Mouse (Mus musculus) hindbrain, embryonic 16.5 days (tissue): ENCODE measurements at regions not wholly inside any gene's neighbourhood (a gene's known extent, or its start where the extent isn't known, plus 50 kb on each side); places are given as distances from the start of the nearest gene placed in this dataset.

Source experiments
- ATAC-seq: fragments of 200-750 bp; cut with Nextera tagmentation; 2 replicates; pipeline ENCODE4 v1.8.0; 2017; ENCODE audit warnings: moderate TSS enrichment, moderate library complexity
- H3K27ac ChIP-seq: fragments of 300-500 bp; sonication (generic); 2 replicates; pipeline ENCODE4 v1.5.1; 2014; ENCODE audit warnings: low read depth, mild to moderate bottlenecking, control low read depth, low read length, moderate library complexity
- H3K27me3 ChIP-seq: fragments of 300-500 bp; sonication (generic); replicated peaks from 2 replicates; pipeline ENCODE4 v1.6.1; 2014; ENCODE audit warnings: low read length; ENCODE audit not compliant: control insufficient read depth, insufficient read depth
- H3K36me3 ChIP-seq: fragments of 300-500 bp; sonication (generic); 2 replicates; pipeline ENCODE4 v1.6.1; 2014; ENCODE audit warnings: mild to moderate bottlenecking, low read length, moderate library complexity, mixed read lengths; ENCODE audit not compliant: control insufficient read depth, insufficient read depth
- H3K4me1 ChIP-seq: fragments of 300-500 bp; sonication (generic); 2 replicates; pipeline ENCODE4 v1.6.1; 2014; ENCODE audit warnings: low read depth, low read length; ENCODE audit not compliant: control insufficient read depth, insufficient read depth
- H3K4me2 ChIP-seq: fragments of 300-500 bp; sonication (generic); 2 replicates; pipeline ENCODE4 v1.6.1; 2014; ENCODE audit warnings: mild to moderate bottlenecking, low read length, control low read depth, moderate library complexity
- H3K4me3 ChIP-seq: fragments of 300-500 bp; sonication (generic); 2 replicates; pipeline ENCODE4 v1.5.1; 2014; ENCODE audit warnings: mild to moderate bottlenecking, low read length, control low read depth, moderate library complexity
- H3K9ac ChIP-seq: fragments of 300-500 bp; sonication (generic); 2 replicates; pipeline ENCODE4 v1.6.1; 2014; ENCODE audit warnings: low read depth, mild to moderate bottlenecking, control low read depth, low read length, moderate library complexity
- H3K9me3 ChIP-seq: fragments of 300-500 bp; sonication (generic); 2 replicates; pipeline ENCODE4 v1.6.1; 2014; ENCODE audit warnings: mild to moderate bottlenecking, low read length, moderate library complexity; ENCODE audit not compliant: control insufficient read depth
- WGBS: fragments of 180-500 bp; shearing (Covaris S2); extraction: QIAGEN DNeasy Blood & Tissue Kit; methylation state at CpG from one replicate; pipeline ENCODE4 v1.1.7; 2014; 5-methylcytosine and 5-hydroxymethylcytosine counted together

GRCm38 (mm10) chr13:97562241-97562640 is 198.2 kb downstream of the Gm10260 start:
- no peak overlapping the region for H3K4me2 ChIP-seq
- no peaks in the 10 kb centered on the region for H3K36me3 ChIP-seq
- H3K27ac ChIP-seq, result no peak overlapping the region
- no peak overlapping the region for H3K4me3 ChIP-seq
- ATAC-seq, result no peak
- H3K27me3 ChIP-seq, result no peaks in the 10 kb centered on the region
- 91% methylated on average over 6 of the region's 6 CpGs for WGBS
- peaks cover 9% of the 10 kb centered on the region; the same call in 1 of the 2 replicates for H3K4me1 ChIP-seq
- no peak overlapping the region for H3K9ac ChIP-seq
- no peaks in the 10 kb centered on the region for H3K9me3 ChIP-seq

DNA sequence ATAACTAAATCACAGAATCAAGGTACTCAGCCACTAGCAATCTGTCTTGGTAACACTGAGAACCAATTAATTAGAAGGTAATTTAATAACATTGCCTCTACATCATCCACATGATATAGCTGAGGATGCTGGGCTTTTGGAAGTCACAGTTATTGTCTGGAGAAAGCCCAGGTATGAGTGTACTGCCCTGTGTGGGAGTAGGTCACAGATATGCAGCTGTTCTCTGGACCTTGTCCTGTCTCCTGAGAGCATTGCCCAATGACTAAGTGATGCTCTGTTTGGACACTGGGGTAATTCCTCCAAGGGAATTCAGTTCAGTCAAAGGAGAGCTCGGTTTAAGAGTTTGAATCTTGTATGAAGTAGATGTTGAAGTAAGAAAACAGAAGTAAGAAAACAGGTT is 199.6 kb downstream of the Gm10260 start:
- Histone ChIP-seq H3K36me3 (no peaks in the 10 kb centered on the region), H3K4me2 (no peak overlapping the region), H3K27ac (no peak overlapping the region), H3K9ac (no peak overlapping the region), H3K4me3 (no peak overlapping the region), H3K9me3 (no peaks in the 10 kb centered on the region), H3K27me3 (no peaks in the 10 kb centered on the region), H3K4me1 (no peaks in the 10 kb centered on the region; the same call in 1 of the 2 replicates)
- no peak for ATAC-seq
- WGBS, result 67% methylated on average over 1 of the region's 1 CpGs

GRCm38 (mm10) chr13:97559611-97560385 is 200.6 kb downstream of the Gm10260 start:
- H3K9me3 ChIP-seq, result no peaks in the 10 kb centered on the region
- no peaks in the 10 kb centered on the region for H3K36me3 ChIP-seq
- no peak overlapping the region for H3K9ac ChIP-seq
- H3K4me2 ChIP-seq, result no peak overlapping the region
- no peaks in the 10 kb centered on the region for H3K4me1 ChIP-seq
- no peak for ATAC-seq
- WGBS, result 86% methylated on average over 15 of the region's 15 CpGs
- H3K27ac ChIP-seq, result no peak overlapping the region
- H3K4me3 ChIP-seq, result no peak overlapping the region
- H3K27me3 ChIP-seq, result no peaks in the 10 kb centered on the region

GRCm38 (mm10) chr13:97558884-97559283 is 201.5 kb downstream of the Gm10260 start:
- WGBS, result 96% methylated on average over 3 of the region's 3 CpGs

DNA sequence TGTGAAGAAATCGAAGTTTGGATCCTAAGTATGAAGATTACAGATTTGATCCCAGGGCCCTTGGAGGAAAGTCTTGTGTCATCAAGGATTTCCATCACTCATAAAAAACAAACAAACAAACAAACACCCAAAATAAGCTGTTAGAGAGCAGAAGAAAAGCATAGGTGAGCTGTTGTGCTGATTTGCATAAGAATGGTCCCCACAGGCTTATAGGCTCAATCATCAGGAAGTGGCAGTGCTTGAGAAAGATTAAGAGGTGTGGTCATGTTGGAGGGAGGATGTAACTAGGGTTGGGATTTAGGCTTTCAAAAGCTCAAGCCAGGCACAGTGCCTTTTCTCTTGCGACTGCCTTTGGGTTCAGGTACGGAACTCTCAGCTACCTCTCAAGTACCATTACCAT is 205.1 kb downstream of the Gm10260 start:
- Histone ChIP-seq H3K9ac (no peak overlapping the region), H3K27me3 (no peaks in the 10 kb centered on the region), H3K36me3 (no peaks in the 10 kb centered on the region), H3K9me3 (no peaks in the 10 kb centered on the region), H3K4me2 (no peak overlapping the region), H3K4me1 (no peaks in the 10 kb centered on the region), H3K4me3 (no peak overlapping the region), H3K27ac (no peak overlapping the region)
- WGBS, result 90% methylated on average over 3 of the region's 3 CpGs
- ATAC-seq, result no peak

More at GRCm38 (mm10) chr13:97558884-97559283, 201.5 kb downstream of the Gm10260 start:
- Histone ChIP-seq H3K4me1 (no peaks in the 10 kb centered on the region), H3K36me3 (no peaks in the 10 kb centered on the region), H3K9me3 (no peaks in the 10 kb centered on the region), H3K27ac (no peak overlapping the region), H3K9ac (no peak overlapping the region), H3K27me3 (no peaks in the 10 kb centered on the region), H3K4me2 (no peak overlapping the region), H3K4me3 (no peak overlapping the region)
- ATAC-seq, result no peak

DNA sequence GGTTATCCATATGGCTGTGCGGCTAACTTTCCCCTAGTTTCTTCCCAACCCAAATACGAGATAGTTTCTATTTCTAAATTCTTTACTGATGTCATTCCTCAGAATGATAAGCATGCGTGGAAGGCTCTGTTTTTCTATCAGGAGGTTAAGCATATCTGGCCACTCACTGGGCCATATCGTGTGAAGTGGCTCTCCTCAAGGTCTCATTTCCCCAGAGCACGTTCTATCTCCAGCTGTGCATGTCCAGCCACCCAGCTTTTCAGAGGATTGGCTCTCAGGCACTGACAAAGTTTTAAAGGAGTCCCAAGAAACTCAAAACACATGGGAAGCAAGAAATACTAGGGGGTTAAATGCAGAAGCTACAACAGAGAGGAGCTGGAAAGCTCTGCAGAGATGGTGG is 205.8 kb downstream of the Gm10260 start:
- no peaks in the 10 kb centered on the region for H3K27me3 ChIP-seq
- 39% methylated on average over 5 of the region's 5 CpGs for WGBS
- no peaks in the 10 kb centered on the region for H3K36me3 ChIP-seq
- H3K27ac ChIP-seq, result no peak overlapping the region
- no peak overlapping the region for H3K4me3 ChIP-seq
- ATAC-seq, result no peak
- no peaks in the 10 kb centered on the region for H3K9me3 ChIP-seq
- no peaks in the 10 kb centered on the region for H3K4me1 ChIP-seq
- H3K9ac ChIP-seq, result no peak overlapping the region
- H3K4me2 ChIP-seq, result no peak overlapping the region

GRCm38 (mm10) chr13:97552236-97552635 is 208.2 kb downstream of the Gm10260 start:
- H3K4me1 ChIP-seq, result peaks cover 4% of the 10 kb centered on the region; the same call in 1 of the 2 replicates
- no peaks in the 10 kb centered on the region for H3K27me3 ChIP-seq
- no peak overlapping the region for H3K9ac ChIP-seq
- H3K4me2 ChIP-seq, result no peak overlapping the region
- 63% methylated on average over 4 of the region's 4 CpGs for WGBS
- no peak overlapping the region for H3K4me3 ChIP-seq
- ATAC-seq, result no peak
- no peak overlapping the region for H3K27ac ChIP-seq
- no peaks in the 10 kb centered on the region for H3K9me3 ChIP-seq
- H3K36me3 ChIP-seq, result no peaks in the 10 kb centered on the region

- no peaks in the 10 kb centered on the region for H3K36me3 ChIP-seq
Measured at GRCm38 (mm10) chr13:97550880-97551279, 209.6 kb downstream of the Gm10260 start.

GRCm38 (mm10) chr13:97550172-97550571 is 210.3 kb downstream of the Gm10260 start:
- H3K27ac ChIP-seq, result no peak overlapping the region
- no peak overlapping the region for H3K4me3 ChIP-seq
- H3K27me3 ChIP-seq, result no peaks in the 10 kb centered on the region
- no peak overlapping the region for H3K9ac ChIP-seq
- WGBS, result 93% methylated on average over 5 of the region's 5 CpGs
- no peak overlapping the region for H3K4me2 ChIP-seq
- ATAC-seq, result no peak
- H3K9me3 ChIP-seq, result no peaks in the 10 kb centered on the region
- no peaks in the 10 kb centered on the region for H3K36me3 ChIP-seq
- H3K4me1 ChIP-seq, result peaks cover 12% of the 10 kb centered on the region; the same call in 1 of the 2 replicates

More at GRCm38 (mm10) chr13:97550880-97551279, 209.6 kb downstream of the Gm10260 start:
- 94% methylated on average over 3 of the region's 3 CpGs for WGBS
- no peaks in the 10 kb centered on the region for H3K27me3 ChIP-seq
- peaks cover 10% of the 10 kb centered on the region; the same call in 1 of the 2 replicates for H3K4me1 ChIP-seq
- H3K9me3 ChIP-seq, result no peaks in the 10 kb centered on the region
- no peak overlapping the region for H3K4me3 ChIP-seq
- no peak overlapping the region for H3K27ac ChIP-seq
- no peak overlapping the region for H3K9ac ChIP-seq
- H3K4me2 ChIP-seq, result no peak overlapping the region
- ATAC-seq, result no peak
